Mouse (Mus musculus): ENCODE measurements around the gene Grifin. TPM values are rescaled to one million over a fixed set of nuclear protein-coding genes. Genes with fewer than 3 reads are reported as not detected.

The Grifin gene
- polyA plus RNA-seq, 1 experiment from 2014 or later, result 0.17 TPM

GRCm38 (mm10) chr5:140597787-140598186 is 32.9 kb upstream of the Grifin start:
- Histone ChIP-seq H3K9me3 (ENCODE audit: control insufficient read depth, low read length) (no peaks in the 10 kb centered on the region), H3K27ac (replicated peaks) (no peak overlapping the region), H3K4me2 (replicated peaks; ENCODE audit: low read depth) (no peak overlapping the region), H3K9ac (ENCODE audit: low read length) (no peak overlapping the region), H3K4me3 (ENCODE audit: low read depth, low read length) (no peak overlapping the region), H3K4me1 (replicated peaks; ENCODE audit: control insufficient read depth, insufficient read depth) (peaks cover 3% of the 10 kb centered on the region; the same call in 1 of the 2 replicates), H3K27me3 (ENCODE audit: control insufficient read depth, insufficient read depth, low read length) (no peaks in the 10 kb centered on the region), H3K36me3 (ENCODE audit: control insufficient read depth, insufficient read depth, low read length) (no peaks in the 10 kb centered on the region)
- DNase-seq (ENCODE audit: low spot score) (no peak), ATAC-seq (ENCODE audit: low FRiP score, low TSS enrichment) (no peak)
- WGBS, result 81% methylated on average over 4 of the region's 4 CpGs
- no peak for TF ChIP-seq CTCF (IDR thresholded peaks at IDR 0.05; ENCODE audit: low read depth)
- no peak for TF ChIP-seq EP300 (optimal IDR thresholded peaks at IDR 0.05)

- Histone ChIP-seq H3K27me3 (ENCODE audit: control insufficient read depth, insufficient read depth, low read length) (no peaks in the 10 kb centered on the region), H3K27ac (replicated peaks) (peak overlapping the region; percentile 58; the same call in 1 of the 2 replicates), H3K9ac (ENCODE audit: low read length) (0 out of 2 replicates have a peak overlapping the region, but pooled peaks have one; percentile 13), H3K4me3 (ENCODE audit: low read depth, low read length) (no peak overlapping the region), H3K9me3 (ENCODE audit: control insufficient read depth, low read length) (no peaks in the 10 kb centered on the region), H3K36me3 (ENCODE audit: control insufficient read depth, insufficient read depth, low read length) (no peaks in the 10 kb centered on the region), H3K4me2 (replicated peaks; ENCODE audit: low read depth) (no peak overlapping the region; the same call in 1 of the 2 replicates), H3K4me1 (replicated peaks; ENCODE audit: control insufficient read depth, insufficient read depth) (peaks cover 3% of the 10 kb centered on the region; the same call in 1 of the 2 replicates)
- WGBS, result 39% methylated on average over 18 of the region's 18 CpGs
- peak; percentile 77 for DNase-seq (ENCODE audit: low spot score)
- peak; percentile 82 for ATAC-seq (ENCODE audit: low FRiP score, low TSS enrichment)
- no peak for TF ChIP-seq EP300 (optimal IDR thresholded peaks at IDR 0.05)
- no peak for TF ChIP-seq CTCF (IDR thresholded peaks at IDR 0.05; ENCODE audit: low read depth)
Measured at GRCm38 (mm10) chr5:140596927-140597588, 32.2 kb upstream of the Grifin start.

GRCm38 (mm10) chr5:140596426-140596825 is 31.6 kb upstream of the Grifin start:
- no peak overlapping the region; the same call in 1 of the 2 replicates for H3K4me2 ChIP-seq (replicated peaks; ENCODE audit: low read depth)
- H3K36me3 ChIP-seq (ENCODE audit: control insufficient read depth, insufficient read depth, low read length), result no peaks in the 10 kb centered on the region
- DNase-seq (ENCODE audit: low spot score), result peak; percentile 64

GRCm38 (mm10) chr5:140594846-140595245 is 30.0 kb upstream of the Grifin start:
- WGBS, result 79% methylated on average over 5 of the region's 5 CpGs
- ATAC-seq (ENCODE audit: low FRiP score, low TSS enrichment), result no peak
- H3K9me3 ChIP-seq (ENCODE audit: control insufficient read depth, low read length), result no peaks in the 10 kb centered on the region

More at GRCm38 (mm10) chr5:140596426-140596825, 31.6 kb upstream of the Grifin start:
- no peaks in the 10 kb centered on the region for H3K27me3 ChIP-seq (ENCODE audit: control insufficient read depth, insufficient read depth, low read length)
- H3K9me3 ChIP-seq (ENCODE audit: control insufficient read depth, low read length), result no peaks in the 10 kb centered on the region
- no peak overlapping the region for H3K9ac ChIP-seq (ENCODE audit: low read length)
- no peak for TF ChIP-seq EP300 (optimal IDR thresholded peaks at IDR 0.05)
- TF ChIP-seq CTCF (IDR thresholded peaks at IDR 0.05; ENCODE audit: low read depth), result no peak
- peaks cover 3% of the 10 kb centered on the region; the same call in 1 of the 2 replicates for H3K4me1 ChIP-seq (replicated peaks; ENCODE audit: control insufficient read depth, insufficient read depth)
- H3K4me3 ChIP-seq (ENCODE audit: low read depth, low read length), result no peak overlapping the region
- WGBS, result 20% methylated on average over 3 of the region's 3 CpGs
- peak; percentile 67 for ATAC-seq (ENCODE audit: low FRiP score, low TSS enrichment)
- H3K27ac ChIP-seq (replicated peaks), result peak overlapping the region; percentile 58; the same call in 1 of the 2 replicates

GRCm38 (mm10) chr5:140589082-140589774 is 24.4 kb upstream of the Grifin start:
- TF ChIP-seq CTCF (IDR thresholded peaks at IDR 0.05; ENCODE audit: low read depth) (no peak), EP300 (optimal IDR thresholded peaks at IDR 0.05) (no peak)

More at GRCm38 (mm10) chr5:140594846-140595245, 30.0 kb upstream of the Grifin start:
- Histone ChIP-seq H3K4me1 (replicated peaks; ENCODE audit: control insufficient read depth, insufficient read depth) (peaks cover 3% of the 10 kb centered on the region; the same call in 1 of the 2 replicates), H3K27me3 (ENCODE audit: control insufficient read depth, insufficient read depth, low read length) (no peaks in the 10 kb centered on the region), H3K4me2 (replicated peaks; ENCODE audit: low read depth) (no peak overlapping the region), H3K27ac (replicated peaks) (no peak overlapping the region), H3K36me3 (ENCODE audit: control insufficient read depth, insufficient read depth, low read length) (no peaks in the 10 kb centered on the region), H3K9ac (ENCODE audit: low read length) (no peak overlapping the region), H3K4me3 (ENCODE audit: low read depth, low read length) (no peak overlapping the region)
- DNase-seq (ENCODE audit: low spot score), result no peak
- TF ChIP-seq CTCF (IDR thresholded peaks at IDR 0.05; ENCODE audit: low read depth), result no peak
- no peak for TF ChIP-seq EP300 (optimal IDR thresholded peaks at IDR 0.05)

More at GRCm38 (mm10) chr5:140589082-140589774, 24.4 kb upstream of the Grifin start:
- DNase-seq (ENCODE audit: low spot score), result no peak
- no peak for ATAC-seq (ENCODE audit: low FRiP score, low TSS enrichment)
- 86% methylated on average over 16 of the region's 16 CpGs for WGBS
- Histone ChIP-seq H3K4me1 (replicated peaks; ENCODE audit: control insufficient read depth, insufficient read depth) (no peaks in the 10 kb centered on the region), H3K27me3 (ENCODE audit: control insufficient read depth, insufficient read depth, low read length) (no peaks in the 10 kb centered on the region), H3K9ac (ENCODE audit: low read length) (no peak overlapping the region), H3K27ac (replicated peaks) (no peak overlapping the region), H3K9me3 (ENCODE audit: control insufficient read depth, low read length) (no peaks in the 10 kb centered on the region), H3K36me3 (ENCODE audit: control insufficient read depth, insufficient read depth, low read length) (no peaks in the 10 kb centered on the region), H3K4me3 (ENCODE audit: low read depth, low read length) (no peak overlapping the region), H3K4me2 (replicated peaks; ENCODE audit: low read depth) (no peak overlapping the region)

Measured in stomach, postnatal 0 days (tissue).